Mouse (Mus musculus): ENCODE measurements around the gene Olfr601. TPM values are rescaled to one million over a fixed set of nuclear protein-coding genes. Genes with fewer than 3 reads are reported as not detected.
"Not testable (repeated sequence)": the region's sequence is repeated elsewhere in the genome, so short reads cannot be mapped to it uniquely, and the experiment has no call there.

Olfr601 gene
- total RNA-seq (2017), result not detected in 2 replicates

DNA sequence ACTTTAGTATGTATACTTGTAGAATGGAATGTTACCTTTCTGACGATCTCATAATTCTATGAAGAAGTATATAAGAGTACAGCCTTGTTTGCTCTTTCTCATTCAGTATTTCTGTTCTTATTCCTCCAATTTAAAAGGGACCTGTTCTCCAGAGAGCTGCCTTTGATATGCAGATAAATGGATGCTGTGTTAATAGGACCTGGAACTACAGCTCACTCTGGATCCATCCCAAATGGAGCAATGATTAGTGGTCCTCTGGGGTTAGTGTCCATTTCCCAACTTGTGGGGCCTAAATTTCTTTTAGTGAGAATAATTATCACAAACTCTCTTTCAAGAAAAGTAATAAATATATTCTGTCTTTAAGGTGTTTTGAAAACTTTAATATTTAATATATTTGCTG is at the start of gene Olfr601:
Gene Olfr601 (minus strand): TSS at position 101 of the 400 bp plus-strand sequence.
- ATAC-seq (ENCODE audit: extremely low read depth, insufficient number of reproducible peaks, low FRiP score, poor library complexity, severe bottlenecking), result no peak

DNA sequence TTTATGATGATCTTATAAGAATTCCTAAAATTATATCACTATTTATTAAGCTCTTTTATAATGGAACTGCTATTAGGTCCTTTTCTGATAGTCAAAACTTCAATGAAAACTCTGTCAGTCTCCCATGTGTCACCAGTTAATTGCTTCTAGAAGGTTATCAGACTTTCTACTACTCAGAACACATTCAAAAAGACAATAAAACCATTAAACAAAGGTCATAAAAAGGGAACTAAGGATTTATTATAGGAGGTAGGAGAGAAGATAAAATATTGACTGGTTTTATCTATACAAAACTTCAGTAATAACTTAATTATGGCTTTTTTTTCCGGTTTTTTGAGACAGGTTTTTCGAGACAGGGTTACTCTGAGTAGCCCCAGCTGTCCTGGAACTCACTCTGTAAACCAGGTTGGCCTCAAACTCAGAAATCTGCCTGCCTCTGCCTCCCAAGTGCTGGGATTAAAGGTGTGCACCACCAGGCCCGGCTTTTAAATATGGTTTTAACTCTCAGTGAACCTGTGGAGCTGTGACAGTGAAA is 44.1 kb upstream of the Olfr601 start:
- ATAC-seq (ENCODE audit: extremely low read depth, insufficient number of reproducible peaks, low FRiP score, poor library complexity, severe bottlenecking), result not testable (repeated sequence)

DNA sequence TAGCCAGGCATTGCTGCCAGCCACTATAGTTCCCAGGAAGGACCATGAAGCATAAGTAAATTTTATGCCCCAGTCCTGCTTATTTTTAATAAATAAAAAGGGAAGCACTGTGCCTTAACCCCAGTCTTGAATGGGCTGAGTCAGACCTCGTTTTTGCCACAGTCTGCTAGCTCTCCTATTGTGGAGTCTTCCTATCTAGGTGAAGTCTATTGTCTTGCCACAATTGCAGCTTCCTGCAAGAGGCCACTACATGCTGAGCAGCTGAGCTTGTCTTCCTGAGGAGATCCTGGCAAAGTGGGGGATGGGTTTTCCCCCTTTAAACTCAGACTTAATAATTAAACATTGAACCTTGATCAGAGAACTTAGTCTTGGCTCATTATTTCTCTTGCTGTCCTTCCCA is 36.5 kb upstream of the Olfr601 start:
- no peak for ATAC-seq (ENCODE audit: extremely low read depth, insufficient number of reproducible peaks, low FRiP score, poor library complexity, severe bottlenecking)

DNA sequence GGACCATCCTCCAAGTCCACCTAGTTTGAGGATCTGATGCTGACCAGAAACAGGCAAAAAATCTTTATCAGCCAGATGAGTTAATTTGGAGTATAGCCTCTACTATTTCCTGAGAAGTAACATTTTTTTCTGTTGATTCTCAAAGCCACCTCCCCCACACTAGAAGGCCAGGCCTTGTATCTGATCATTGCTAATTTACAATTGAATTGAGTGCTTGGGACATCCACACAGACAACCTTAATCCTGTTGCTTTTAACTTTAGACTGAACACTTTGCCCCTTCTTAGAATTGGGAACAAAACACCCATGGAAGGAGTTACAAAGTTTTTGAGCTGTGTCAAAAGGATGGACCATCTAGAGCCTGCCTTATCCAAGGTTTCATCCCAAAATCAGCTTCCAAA is 35.3 kb upstream of the Olfr601 start:
- no peak for ATAC-seq (ENCODE audit: extremely low read depth, insufficient number of reproducible peaks, low FRiP score, poor library complexity, severe bottlenecking)

DNA sequence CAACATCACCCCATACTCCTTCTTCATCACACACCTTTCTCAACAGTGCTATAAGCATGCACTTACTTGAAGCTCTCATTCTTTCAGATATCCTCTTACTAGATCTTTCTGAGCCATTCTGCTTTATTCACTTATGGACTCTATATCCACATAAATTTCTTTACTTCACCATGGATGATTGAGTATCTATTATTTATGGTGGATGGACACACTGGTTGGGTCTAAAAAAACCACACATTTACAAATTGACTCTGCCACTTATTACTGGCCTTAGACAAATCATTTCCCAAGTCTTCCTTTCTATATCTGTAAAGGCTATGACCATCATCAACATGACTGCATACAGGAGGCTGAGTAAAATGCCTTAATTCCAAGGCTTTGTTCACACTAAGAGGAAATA is 23.6 kb upstream of the Olfr601 start, which contains the start of gene Olfr603:
Gene Olfr603 (minus strand): TSS at position 101 of the 400 bp plus-strand sequence.
- ATAC-seq (ENCODE audit: extremely low read depth, insufficient number of reproducible peaks, low FRiP score, poor library complexity, severe bottlenecking), result no peak

DNA sequence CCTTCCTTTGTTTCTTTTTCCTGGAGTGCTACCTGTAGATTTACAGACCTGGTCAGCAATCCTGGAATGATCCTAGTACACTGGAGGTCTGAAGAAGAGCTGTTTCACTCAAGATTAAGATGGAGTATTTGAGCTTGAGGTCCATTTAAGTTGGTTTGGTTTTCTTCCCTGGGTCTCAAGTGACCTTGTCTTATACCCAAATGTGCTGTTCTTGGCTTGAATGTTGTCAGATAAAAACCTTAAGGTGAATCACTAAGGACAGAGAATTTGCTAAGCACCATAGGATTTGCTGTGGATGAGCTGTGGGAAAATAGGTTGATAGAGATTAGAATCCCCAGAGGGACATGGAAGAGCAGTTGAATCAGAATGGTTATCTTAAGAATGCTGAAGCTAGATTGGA is 12.9 kb downstream of the Olfr601 start, which contains the start of gene Olfr600:
Gene Olfr600 (minus strand): TSS at position 101 of the 400 bp plus-strand sequence.
- ATAC-seq (ENCODE audit: extremely low read depth, insufficient number of reproducible peaks, low FRiP score, poor library complexity, severe bottlenecking), result no peak

DNA sequence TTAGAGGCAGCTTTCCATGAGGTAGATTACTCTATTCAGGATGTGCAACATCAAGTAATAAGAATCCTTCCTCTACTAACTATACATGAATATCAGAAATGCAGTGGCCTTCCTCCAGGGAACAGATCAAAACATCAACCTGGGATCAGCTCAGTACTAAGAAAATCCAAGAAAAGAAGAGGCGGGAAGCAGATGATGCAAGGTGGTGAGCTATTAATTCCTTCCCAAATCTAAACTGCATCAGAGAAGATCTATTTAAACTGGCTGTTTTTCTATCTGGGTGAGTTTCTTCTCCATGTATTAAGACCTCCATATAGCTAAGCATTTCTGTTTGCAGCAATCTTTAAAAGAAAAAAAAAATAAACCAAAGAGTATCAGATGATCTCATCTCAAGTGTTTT is 26.8 kb downstream of the Olfr601 start, which contains the start of gene Olfr599:
Gene Olfr599 (plus strand): TSS at position 301 of the 400 bp plus-strand sequence.
- ATAC-seq (ENCODE audit: extremely low read depth, insufficient number of reproducible peaks, low FRiP score, poor library complexity, severe bottlenecking), result no peak

DNA sequence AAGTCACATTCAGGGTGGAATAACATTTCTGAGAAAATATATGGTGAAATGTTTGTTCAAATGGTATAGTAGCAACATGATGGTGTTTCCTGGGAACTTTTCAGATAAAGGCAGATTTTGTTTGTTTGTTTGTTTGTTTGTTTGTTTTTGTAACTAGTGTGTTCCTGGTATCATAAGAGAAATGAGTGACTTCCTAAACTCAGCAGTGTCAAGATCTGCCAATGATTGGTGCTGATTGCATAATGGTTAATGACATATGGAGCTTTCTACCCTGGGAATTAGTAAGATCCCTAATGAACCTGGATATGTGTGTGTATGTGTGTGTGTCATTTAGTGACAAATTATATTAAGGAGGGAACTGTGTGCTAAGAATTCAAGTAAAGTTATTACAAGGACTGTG is 39.2 kb downstream of the Olfr601 start, which contains the start of gene Olfr598:
Gene Olfr598 (plus strand): TSS at position 301 of the 400 bp plus-strand sequence.
- ATAC-seq (ENCODE audit: extremely low read depth, insufficient number of reproducible peaks, low FRiP score, poor library complexity, severe bottlenecking), result no peak

DNA sequence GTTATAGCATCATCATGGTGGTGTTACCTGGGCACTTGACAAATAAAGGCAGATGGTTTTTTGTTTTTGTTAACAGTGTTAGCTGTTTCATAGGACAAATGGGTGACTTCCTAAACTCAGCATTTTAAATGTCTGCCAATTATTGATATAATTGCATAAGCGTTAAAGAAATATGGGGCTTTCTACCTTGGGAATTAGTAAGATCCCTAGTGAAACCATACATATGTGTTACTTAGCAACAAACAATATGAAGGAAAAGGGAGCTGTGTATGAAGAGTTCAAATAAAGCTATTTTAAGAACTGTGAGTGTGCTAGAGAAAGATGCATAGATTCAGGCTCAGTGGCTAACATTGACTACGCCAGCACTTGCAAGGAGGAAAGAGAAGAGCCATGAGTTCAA is 46.4 kb downstream of the Olfr601 start, which contains the start of gene Olfr597:
Gene Olfr597 (plus strand): TSS at position 301 of the 400 bp plus-strand sequence.
- not testable (repeated sequence) for ATAC-seq (ENCODE audit: extremely low read depth, insufficient number of reproducible peaks, low FRiP score, poor library complexity, severe bottlenecking)

Other genes with a start within 250 kb of the Olfr601 start
- gene Olfr586, start 237.0 kb downstream of the Olfr601 start, total RNA-seq (2017), result not detected in 2 replicates
- gene Olfr588-ps1, start 221.8 kb downstream of the Olfr601 start, total RNA-seq (2017), result not detected in 2 replicates
- gene Olfr589, start 206.3 kb downstream of the Olfr601 start, total RNA-seq (2017), result not detected in 2 replicates
- not detected in 2 replicates for gene Olfr591, start 184.3 kb downstream of the Olfr601 start, total RNA-seq (2017)
- gene Olfr592, start 177.9 kb downstream of the Olfr601 start, total RNA-seq (2017), result not detected in 2 replicates
- not detected in 2 replicates for gene Olfr593, start 150.8 kb downstream of the Olfr601 start, total RNA-seq (2017)
- not detected in 2 replicates for gene Olfr594, start 145.7 kb downstream of the Olfr601 start, total RNA-seq (2017)
- not detected in 2 replicates for gene Usp17ld, start 110.2 kb downstream of the Olfr601 start, total RNA-seq (2017)
- gene Olfr596, start 57.0 kb downstream of the Olfr601 start, total RNA-seq (2017), result not detected in 2 replicates
- gene Olfr597, start 46.3 kb downstream of the Olfr601 start, total RNA-seq (2017), result not detected in 2 replicates
- not detected in 2 replicates for gene Olfr598, start 39.1 kb downstream of the Olfr601 start, total RNA-seq (2017)
- not detected in 2 replicates for gene Olfr599, start 26.7 kb downstream of the Olfr601 start, total RNA-seq (2017)
- 0.23 TPM in 1 of 2 replicates, not detected in the other for gene Olfr600, start 13.0 kb downstream of the Olfr601 start, total RNA-seq (2017)
- not detected in 2 replicates for gene Olfr603, start 23.5 kb upstream of the Olfr601 start, total RNA-seq (2017)
- gene Usp17lc, start 52.4 kb upstream of the Olfr601 start, total RNA-seq (2017), result not detected in 2 replicates
- gene Olfr605, start 82.8 kb upstream of the Olfr601 start, total RNA-seq (2017), result not detected in 2 replicates
- gene Olfr606, start 86.4 kb upstream of the Olfr601 start, total RNA-seq (2017), result not detected in 2 replicates
- gene Olfr607, start 101.5 kb upstream of the Olfr601 start, total RNA-seq (2017), result not detected in 2 replicates
- gene Olfr608, start 107.2 kb upstream of the Olfr601 start, total RNA-seq (2017), result not detected in 2 replicates
- gene Olfr609, start 135.4 kb upstream of the Olfr601 start, total RNA-seq (2017), result 0.12 TPM in 1 of 2 replicates, not detected in the other
- gene Olfr610, start 149.5 kb upstream of the Olfr601 start, total RNA-seq (2017), result not detected in 2 replicates
- not detected in 2 replicates for gene Olfr611, start 158.2 kb upstream of the Olfr601 start, total RNA-seq (2017)
- gene Olfr612, start 180.1 kb upstream of the Olfr601 start, total RNA-seq (2017), result not detected in 2 replicates
- not detected in 2 replicates for gene Olfr613, start 185.4 kb upstream of the Olfr601 start, total RNA-seq (2017)
- gene Olfr615, start 193.4 kb upstream of the Olfr601 start, total RNA-seq (2017), result not detected in 2 replicates
- gene Olfr616, start 206.5 kb upstream of the Olfr601 start, total RNA-seq (2017), result not detected in 2 replicates
- gene Olfr617, start 210.4 kb upstream of the Olfr601 start, total RNA-seq (2017), result not detected in 2 replicates
- not detected in 2 replicates for gene Olfr618, start 227.4 kb upstream of the Olfr601 start, total RNA-seq (2017)
- not detected in 2 replicates for gene Olfr619, start 237.9 kb upstream of the Olfr601 start, total RNA-seq (2017)
- 0.25 TPM in 1 of 2 replicates, not detected in the other for gene Olfr620, start 249.9 kb upstream of the Olfr601 start, total RNA-seq (2017)

Data from neutrophil, adult 5-6 weeks (primary cell).